Comparison of ENCODE assay signal across 17 mouse cellular contexts in the genomic region with DNA sequence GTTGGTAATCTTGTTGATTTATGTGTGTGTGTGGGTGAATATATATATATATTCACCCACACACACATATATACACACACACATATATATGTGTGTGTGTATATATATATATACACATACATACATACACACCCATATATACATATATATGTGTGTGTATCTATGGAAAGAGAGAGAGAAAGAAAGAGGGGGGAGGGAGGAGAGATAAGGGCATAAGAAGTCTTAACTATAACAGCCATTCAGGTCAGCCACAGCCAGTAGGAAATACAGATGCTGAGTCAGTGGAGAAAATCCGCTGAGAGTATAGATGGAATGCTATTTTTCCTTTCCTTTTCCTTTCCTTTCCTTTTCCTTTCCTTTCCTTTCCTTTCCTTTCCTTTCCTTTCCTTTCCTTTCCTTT.
"Had no signal": no experiment of that assay in that cellular context is flagged by ENCODE, and none has a peak within 500 bp of the region (broad histone marks: within the 10 kb centered on the region; RNA-seq: fewer than 3 reads in every experiment).

No protein-coding gene starts in this region.

- H3K36me3 ChIP-seq: neural tube, embryonic 12.5 days; neural tube, embryonic 15.5 days had no signal

- ATAC-seq: inflammation-experienced regulatory T-cells, adult 6 months; intestine, embryonic 16.5 days had no signal

- H3K27me3 ChIP-seq: neural tube, embryonic 12.5 days; neural tube, embryonic 15.5 days had no signal

- H3K9ac ChIP-seq: neural tube, embryonic 12.5 days; neural tube, embryonic 15.5 days had no signal

- H3K4me1 ChIP-seq: neural tube, embryonic 12.5 days had no signal

- H3K27ac ChIP-seq: left cerebral cortex, adult 2 months; neural tube, embryonic 12.5 days; neural tube, embryonic 15.5 days; stomach, postnatal 0 days had no signal

- H3K9me3 ChIP-seq: neural tube, embryonic 12.5 days; neural tube, embryonic 15.5 days had no signal

- DNase-seq: kidney, adult 18-20 months; kidney, postnatal 4 days; lung, adult 18-20 months; lung, postnatal 14 days; lung, postnatal 4 days; right cerebral cortex, adult 18-20 months; right cerebral cortex, postnatal 14 days; right cerebral cortex, postnatal 4 days; thymus, adult 2 months; thymus, postnatal 14 days; thymus, postnatal 4 days had no signal

- H3K4me3 ChIP-seq: left cerebral cortex, adult 2 months; neural tube, embryonic 12.5 days; neural tube, embryonic 15.5 days had no signal
